Mouse (Mus musculus): Measurements from ENCODE around the gene Tbc1d9b. TPM values are rescaled to one million over a fixed set of nuclear protein-coding genes. Genes with fewer than 3 reads are reported as not detected.

The Tbc1d9b gene
- polyA plus RNA-seq, 1 experiment = 26.4 TPM

DNA sequence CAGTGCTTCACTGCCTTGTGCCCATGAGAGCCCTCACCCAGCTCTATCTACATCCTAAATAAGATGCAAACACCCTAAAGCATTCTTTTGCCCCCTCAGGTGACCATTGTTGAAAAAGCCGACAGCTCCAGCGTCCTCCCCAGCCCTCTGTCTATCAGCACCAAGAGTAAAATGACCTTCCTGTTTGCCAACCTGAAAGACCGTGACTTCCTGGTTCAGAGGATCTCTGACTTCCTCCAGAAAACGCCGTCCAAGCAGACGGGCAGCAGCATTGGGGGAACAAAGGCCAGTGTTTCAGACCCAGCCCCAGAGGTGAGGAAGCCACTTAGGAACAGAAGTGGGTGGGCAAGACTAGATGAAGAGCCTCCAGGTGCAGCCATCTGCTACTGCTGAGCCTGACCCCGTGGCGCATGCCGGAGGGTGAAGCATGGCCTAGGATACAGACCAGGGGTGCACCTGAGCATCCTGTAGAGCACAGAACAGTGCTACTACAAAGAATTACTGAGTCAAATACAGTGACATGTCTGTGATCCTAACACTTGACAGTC is 18.5 kb downstream of the Tbc1d9b start:
- Histone ChIP-seq H3ac (ENCODE audit: control insufficient read depth, insufficient read length, low read depth) (no peak overlapping the region), H3K27me3 (ENCODE audit: control insufficient read depth, insufficient read depth, insufficient read length) (no peaks in the 10 kb centered on the region), H3K79me2 (ENCODE audit: control insufficient read depth, insufficient read depth) (no peaks in the 10 kb centered on the region), H3K36me3 (ENCODE audit: control insufficient read depth, insufficient read depth) (peaks cover 60% of the 10 kb centered on the region), H3K4me3 (ENCODE audit: insufficient read depth, poor library complexity, severe bottlenecking) (no peak overlapping the region), H3K79me3 (ENCODE audit: low read depth) (no peaks in the 10 kb centered on the region)
- no peak for TF ChIP-seq FOSL1 (IDR thresholded peaks at IDR 0.05; ENCODE audit: insufficient read depth, low read length, poor library complexity, severe bottlenecking)
- TF ChIP-seq MAX (IDR thresholded peaks at IDR 0.05) = no peak
- TF ChIP-seq USF1 (IDR thresholded peaks at IDR 0.05; ENCODE audit: low read depth) = no peak
- no peak for TF ChIP-seq MYOD1 (IDR thresholded peaks at IDR 0.05; ENCODE audit: control insufficient read depth, insufficient read length, low read depth)
- no peak for TF ChIP-seq CTCF (IDR thresholded peaks at IDR 0.05; ENCODE audit: control insufficient read depth, insufficient read depth, insufficient read length)

DNA sequence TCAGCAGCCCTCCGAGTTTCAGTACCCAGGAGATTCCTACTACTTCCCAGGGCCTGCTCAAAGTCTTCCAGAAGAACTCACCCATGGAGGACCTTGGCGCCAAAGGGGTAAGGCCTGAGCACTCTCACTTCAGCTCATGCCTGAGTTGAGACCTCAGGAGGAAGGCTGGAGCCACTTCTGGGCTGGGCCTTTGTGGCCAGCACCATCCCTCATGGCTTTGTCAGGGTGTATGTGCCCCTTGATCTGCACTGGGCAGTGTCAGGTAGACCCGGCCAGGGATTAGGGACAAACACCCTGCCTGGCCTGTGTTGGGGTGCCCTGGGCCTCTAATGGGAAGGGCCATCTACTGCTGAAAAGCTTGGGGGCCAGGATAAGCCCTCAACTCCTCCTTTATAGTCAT is 20.2 kb downstream of the Tbc1d9b start:
- H3K4me3 ChIP-seq (ENCODE audit: insufficient read depth, poor library complexity, severe bottlenecking) = no peak overlapping the region
- TF ChIP-seq FOSL1 (IDR thresholded peaks at IDR 0.05; ENCODE audit: insufficient read depth, low read length, poor library complexity, severe bottlenecking) (no peak), MYOD1 (IDR thresholded peaks at IDR 0.05; ENCODE audit: control insufficient read depth, insufficient read length, low read depth) (no peak), CTCF (IDR thresholded peaks at IDR 0.05; ENCODE audit: control insufficient read depth, insufficient read depth, insufficient read length) (no peak), CEBPB (IDR thresholded peaks at IDR 0.05; ENCODE audit: low read depth) (no peak), USF1 (IDR thresholded peaks at IDR 0.05; ENCODE audit: low read depth) (no peak), MYOG (IDR thresholded peaks at IDR 0.05; ENCODE audit: control insufficient read depth, extremely low read depth, insufficient read length) (no peak), MAX (IDR thresholded peaks at IDR 0.05) (no peak)
- H3K36me3 ChIP-seq (ENCODE audit: control insufficient read depth, insufficient read depth) = peaks cover 63% of the 10 kb centered on the region
- no peak overlapping the region for H3ac ChIP-seq (ENCODE audit: control insufficient read depth, insufficient read length, low read depth)
- H3K27me3 ChIP-seq (ENCODE audit: control insufficient read depth, insufficient read depth, insufficient read length) = no peaks in the 10 kb centered on the region
- no peaks in the 10 kb centered on the region for H3K79me2 ChIP-seq (ENCODE audit: control insufficient read depth, insufficient read depth)
- no peaks in the 10 kb centered on the region for H3K79me3 ChIP-seq (ENCODE audit: low read depth)

DNA sequence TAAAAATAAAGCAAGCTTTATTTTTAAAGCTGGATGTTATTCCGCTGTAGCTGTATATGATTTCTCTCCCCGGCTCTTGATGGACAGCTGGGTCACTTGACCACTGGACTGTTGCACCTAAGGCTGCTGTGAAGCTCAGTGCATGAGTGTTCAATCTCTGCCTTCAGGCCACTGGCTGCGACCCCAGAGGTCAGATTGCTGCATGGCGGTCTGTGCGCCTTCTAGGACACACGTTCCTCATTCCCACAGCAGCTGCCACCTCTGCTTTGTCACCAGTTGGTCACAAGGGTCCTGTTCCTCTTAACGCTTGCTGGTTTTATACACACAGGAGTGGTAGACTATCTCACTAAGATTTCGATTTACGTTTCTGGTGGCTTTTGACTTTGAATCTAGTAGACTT is 23.0 kb downstream of the Tbc1d9b start:
- Histone ChIP-seq H3K27me3 (ENCODE audit: control insufficient read depth, insufficient read depth, insufficient read length) (no peaks in the 10 kb centered on the region), H3K79me2 (ENCODE audit: control insufficient read depth, insufficient read depth) (no peaks in the 10 kb centered on the region), H3K79me3 (ENCODE audit: low read depth) (no peaks in the 10 kb centered on the region), H3K4me3 (ENCODE audit: insufficient read depth, poor library complexity, severe bottlenecking) (no peak overlapping the region), H3ac (ENCODE audit: control insufficient read depth, insufficient read length, low read depth) (no peak overlapping the region), H3K36me3 (ENCODE audit: control insufficient read depth, insufficient read depth) (peaks cover 71% of the 10 kb centered on the region)
- TF ChIP-seq FOSL1 (IDR thresholded peaks at IDR 0.05; ENCODE audit: insufficient read depth, low read length, poor library complexity, severe bottlenecking) (no peak), CEBPB (IDR thresholded peaks at IDR 0.05; ENCODE audit: low read depth) (no peak), CTCF (IDR thresholded peaks at IDR 0.05; ENCODE audit: control insufficient read depth, insufficient read depth, insufficient read length) (no peak), MYOG (IDR thresholded peaks at IDR 0.05; ENCODE audit: control insufficient read depth, extremely low read depth, insufficient read length) (no peak), MAX (IDR thresholded peaks at IDR 0.05) (no peak), USF1 (IDR thresholded peaks at IDR 0.05; ENCODE audit: low read depth) (no peak), MYOD1 (IDR thresholded peaks at IDR 0.05; ENCODE audit: control insufficient read depth, insufficient read length, low read depth) (no peak)

DNA sequence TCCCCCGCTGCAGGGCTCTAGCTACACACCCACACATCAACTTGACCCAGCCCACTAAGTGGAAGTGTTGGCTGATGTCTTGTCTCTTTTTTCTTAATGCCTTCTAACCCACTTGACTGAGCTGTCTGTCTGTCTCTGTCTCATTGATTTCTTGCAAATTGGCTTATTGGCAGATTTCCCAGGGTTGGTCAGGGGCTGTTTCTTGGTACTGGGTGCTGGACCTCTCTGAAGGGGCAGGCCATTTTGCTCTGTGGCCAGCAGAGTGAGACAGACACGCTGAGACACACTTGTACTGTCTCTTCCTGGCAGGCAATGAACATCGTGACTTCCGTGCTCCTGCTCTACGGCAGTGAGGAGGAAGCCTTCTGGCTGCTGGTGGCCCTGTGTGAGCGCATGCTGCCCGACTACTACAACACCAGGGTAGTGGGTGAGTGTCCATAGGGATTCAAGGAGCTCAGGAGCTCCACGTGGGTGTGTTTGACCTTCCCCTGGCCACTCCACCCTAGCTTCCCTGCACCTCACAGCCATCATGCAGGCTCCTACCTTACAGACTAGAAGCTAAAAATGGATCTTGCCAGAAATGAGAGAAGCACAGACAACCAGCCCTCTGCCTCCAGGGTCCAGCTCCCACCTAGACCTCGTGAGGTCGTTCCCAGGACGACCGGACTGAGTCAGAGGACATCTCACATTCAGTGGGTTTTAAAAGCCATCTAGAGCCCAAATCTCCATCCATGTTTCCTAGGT is 23.8 kb downstream of the Tbc1d9b start:
- H3ac ChIP-seq (ENCODE audit: control insufficient read depth, insufficient read length, low read depth) = no peak overlapping the region
- peaks cover 63% of the 10 kb centered on the region for H3K36me3 ChIP-seq (ENCODE audit: control insufficient read depth, insufficient read depth)
- no peaks in the 10 kb centered on the region for H3K79me2 ChIP-seq (ENCODE audit: control insufficient read depth, insufficient read depth)
- no peaks in the 10 kb centered on the region for H3K79me3 ChIP-seq (ENCODE audit: low read depth)
- TF ChIP-seq CEBPB (IDR thresholded peaks at IDR 0.05; ENCODE audit: low read depth) (no peak), MYOG (IDR thresholded peaks at IDR 0.05; ENCODE audit: control insufficient read depth, extremely low read depth, insufficient read length) (no peak), FOSL1 (IDR thresholded peaks at IDR 0.05; ENCODE audit: insufficient read depth, low read length, poor library complexity, severe bottlenecking) (no peak), USF1 (IDR thresholded peaks at IDR 0.05; ENCODE audit: low read depth) (no peak), MAX (IDR thresholded peaks at IDR 0.05) (no peak), MYOD1 (IDR thresholded peaks at IDR 0.05; ENCODE audit: control insufficient read depth, insufficient read length, low read depth) (no peak), CTCF (IDR thresholded peaks at IDR 0.05; ENCODE audit: control insufficient read depth, insufficient read depth, insufficient read length) (no peak)
- no peak overlapping the region for H3K4me3 ChIP-seq (ENCODE audit: insufficient read depth, poor library complexity, severe bottlenecking)
- H3K27me3 ChIP-seq (ENCODE audit: control insufficient read depth, insufficient read depth, insufficient read length) = no peaks in the 10 kb centered on the region

DNA sequence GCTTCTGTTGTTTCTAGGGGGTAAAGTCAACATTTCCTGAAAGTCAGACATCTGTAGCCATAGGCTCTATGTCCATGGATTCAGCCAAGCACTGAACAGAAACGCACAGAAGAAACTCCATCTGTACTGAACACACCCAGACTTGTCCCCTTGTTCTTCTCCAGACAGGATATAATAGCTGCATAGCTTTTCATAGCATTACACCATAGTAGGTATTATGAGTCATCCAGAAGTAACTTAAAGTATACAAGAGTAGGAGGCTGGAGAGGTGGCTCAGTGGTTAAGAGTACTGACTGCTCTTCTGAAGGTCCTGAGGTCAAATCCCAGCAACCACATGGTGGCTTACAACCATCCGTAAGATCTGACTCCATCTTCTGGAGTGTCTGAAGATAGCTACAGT is 24.6 kb downstream of the Tbc1d9b start:
- Histone ChIP-seq H3K79me2 (ENCODE audit: control insufficient read depth, insufficient read depth) (no peaks in the 10 kb centered on the region), H3ac (ENCODE audit: control insufficient read depth, insufficient read length, low read depth) (no peak overlapping the region), H3K36me3 (ENCODE audit: control insufficient read depth, insufficient read depth) (peaks cover 59% of the 10 kb centered on the region), H3K4me3 (ENCODE audit: insufficient read depth, poor library complexity, severe bottlenecking) (no peak overlapping the region), H3K79me3 (ENCODE audit: low read depth) (no peaks in the 10 kb centered on the region), H3K27me3 (ENCODE audit: control insufficient read depth, insufficient read depth, insufficient read length) (no peaks in the 10 kb centered on the region)
- no peak for TF ChIP-seq MAX (IDR thresholded peaks at IDR 0.05)
- TF ChIP-seq FOSL1 (IDR thresholded peaks at IDR 0.05; ENCODE audit: insufficient read depth, low read length, poor library complexity, severe bottlenecking) = no peak
- no peak for TF ChIP-seq MYOD1 (IDR thresholded peaks at IDR 0.05; ENCODE audit: control insufficient read depth, insufficient read length, low read depth)
- TF ChIP-seq USF1 (IDR thresholded peaks at IDR 0.05; ENCODE audit: low read depth) = no peak
- TF ChIP-seq CTCF (IDR thresholded peaks at IDR 0.05; ENCODE audit: control insufficient read depth, insufficient read depth, insufficient read length) = no peak
- TF ChIP-seq MYOG (IDR thresholded peaks at IDR 0.05; ENCODE audit: control insufficient read depth, extremely low read depth, insufficient read length) = no peak
- TF ChIP-seq CEBPB (IDR thresholded peaks at IDR 0.05; ENCODE audit: low read depth) = no peak
